25 mouse cellular contexts compared by ENCODE assay signal in the genomic region with DNA sequence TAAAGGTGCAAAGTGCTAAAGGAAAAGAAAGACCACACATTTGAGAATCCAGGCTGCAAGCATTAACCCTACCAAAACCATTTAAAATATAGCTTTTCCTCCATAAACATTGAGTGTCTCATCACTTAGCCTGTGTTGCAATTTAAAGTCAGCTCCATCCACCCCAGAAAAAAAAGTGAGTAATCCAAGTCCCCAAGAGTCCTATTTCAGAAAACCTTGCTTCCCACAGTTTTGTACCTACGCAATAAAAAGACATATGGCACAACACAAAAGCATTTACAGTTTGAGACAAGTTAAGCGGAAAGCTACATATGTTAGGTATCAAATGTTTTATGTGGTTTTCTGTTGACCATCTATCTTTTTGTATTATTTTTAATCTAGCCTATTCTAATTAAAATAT. TPM values are rescaled to one million over a fixed set of nuclear protein-coding genes. Genes with fewer than 3 reads are reported as not detected.
DNase-seq lines count a peak whose midpoint lies in the region; ATAC-seq and TF ChIP-seq lines count a peak whose summit lies in the region.
"Had no signal": no experiment of that assay in that cellular context is flagged by ENCODE, and none has a peak within 500 bp of the region (broad histone marks: within the 10 kb centered on the region; RNA-seq: fewer than 3 reads in every experiment).

No protein-coding gene starts in this region.

- H3K4me3 ChIP-seq in heart, embryonic 12.5 days: no peak overlapping the region
- no peak overlapping the region for H3K4me3 ChIP-seq in C2C12 (ENCODE audit: insufficient read depth, poor library complexity, severe bottlenecking)
- H3K4me3 ChIP-seq in midbrain, embryonic 14.5 days (replicated peaks; ENCODE audit: low read depth, low read length): no peak overlapping the region
- H3K4me3 ChIP-seq: embryonic facial prominence, embryonic 13.5 days; embryonic facial prominence, embryonic 15.5 days; erythroblast, embryonic 14.5 days; forebrain, embryonic 10.5 days; forebrain, embryonic 12.5 days had no signal

- H3K27me3 ChIP-seq in heart, embryonic 12.5 days (replicated peaks): no peaks in the 10 kb centered on the region
- H3K27me3 ChIP-seq in C2C12 (ENCODE audit: control insufficient read depth, insufficient read depth, insufficient read length): no peaks in the 10 kb centered on the region
- no peaks in the 10 kb centered on the region for H3K27me3 ChIP-seq in midbrain, embryonic 14.5 days (ENCODE audit: control insufficient read depth, insufficient read depth, low read length)
- H3K27me3 ChIP-seq: embryonic facial prominence, embryonic 13.5 days; embryonic facial prominence, embryonic 15.5 days; forebrain, embryonic 12.5 days had no signal

- no peaks in the 10 kb centered on the region for H3K9me3 ChIP-seq in heart, embryonic 12.5 days (replicated peaks)
- no peaks in the 10 kb centered on the region for H3K9me3 ChIP-seq in midbrain, embryonic 14.5 days (ENCODE audit: control insufficient read depth, low read length)
- H3K9me3 ChIP-seq: embryonic facial prominence, embryonic 13.5 days; embryonic facial prominence, embryonic 15.5 days; forebrain, embryonic 10.5 days; forebrain, embryonic 12.5 days had no signal

- TF ChIP-seq CTCF in C2C12 (IDR thresholded peaks at IDR 0.05; ENCODE audit: control insufficient read depth, insufficient read depth, insufficient read length): no peak

- H3K4me2 ChIP-seq in heart, embryonic 12.5 days: no peak overlapping the region
- H3K4me2 ChIP-seq in midbrain, embryonic 14.5 days (ENCODE audit: low read length): no peak overlapping the region
- H3K4me2 ChIP-seq: embryonic facial prominence, embryonic 13.5 days; embryonic facial prominence, embryonic 15.5 days; forebrain, embryonic 12.5 days had no signal

- 89% methylated on average over 2 of the region's 2 CpGs for WGBS in heart, embryonic 12.5 days
- 96% methylated on average over 2 of the region's 2 CpGs for WGBS in midbrain, embryonic 14.5 days

- no peak for ATAC-seq in heart, embryonic 12.5 days (ENCODE audit: insufficient number of reproducible peaks, low FRiP score)
- no peak for ATAC-seq in midbrain, embryonic 14.5 days (ENCODE audit: low FRiP score, low TSS enrichment)
- ATAC-seq: forebrain, embryonic 14.5 days; forebrain, embryonic 16.5 days had no signal

- peaks cover 25% of the 10 kb centered on the region for H3K4me1 ChIP-seq in heart, embryonic 12.5 days (replicated peaks)
- no peaks in the 10 kb centered on the region for H3K4me1 ChIP-seq in midbrain, embryonic 14.5 days (ENCODE audit: control insufficient read depth, insufficient read depth, low read length)
- H3K4me1 ChIP-seq: embryonic facial prominence, embryonic 13.5 days; embryonic facial prominence, embryonic 15.5 days; forebrain, embryonic 10.5 days; forebrain, embryonic 12.5 days had no signal

- H3K36me3 ChIP-seq in heart, embryonic 12.5 days: no peaks in the 10 kb centered on the region
- no peaks in the 10 kb centered on the region for H3K36me3 ChIP-seq in C2C12 (ENCODE audit: control insufficient read depth, insufficient read depth)
- H3K36me3 ChIP-seq in midbrain, embryonic 14.5 days (ENCODE audit: control insufficient read depth, insufficient read depth, low read length): no peaks in the 10 kb centered on the region
- H3K36me3 ChIP-seq: embryonic facial prominence, embryonic 13.5 days; embryonic facial prominence, embryonic 15.5 days; forebrain, embryonic 10.5 days; forebrain, embryonic 12.5 days had no signal

- no peak for DNase-seq in heart, postnatal 14 days
- DNase-seq in 416B (ENCODE audit: low read depth): peak; percentile 21
- DNase-seq in telencephalon, adult 2 months (ENCODE audit: low read depth, low spot score): peak; percentile 57
- no peak for DNase-seq in cerebellum, adult 9-10 months
- no peak for DNase-seq in midbrain, embryonic 14.5 days
- DNase-seq: adrenal gland, adult 2 months; adrenal gland, postnatal 10 days; adrenal gland, postnatal 25 days; B cell, adult 2 months; cerebellum, adult 11-12 months; cerebellum, adult 2 months; cerebellum, adult 9-11 months; cerebellum, postnatal 14 days; cerebellum, postnatal 36 days; embryo, embryonic 11 days had no signal

- no peaks in the 10 kb centered on the region for H3K79me3 ChIP-seq in C2C12 (ENCODE audit: low read depth)

- H3K9ac ChIP-seq in heart, embryonic 12.5 days: no peak overlapping the region
- H3K9ac ChIP-seq in midbrain, embryonic 14.5 days (replicated peaks; ENCODE audit: low read length): no peak overlapping the region
- H3K9ac ChIP-seq: embryonic facial prominence, embryonic 13.5 days; embryonic facial prominence, embryonic 15.5 days; forebrain, embryonic 12.5 days had no signal

- intact Hi-C loops in heart, postnatal 14 days (cut with DNase I): no loop called here

- no peaks in the 10 kb centered on the region for H3K79me2 ChIP-seq in C2C12 (ENCODE audit: control insufficient read depth, insufficient read depth)

- peak overlapping the region; percentile 8; the same call in 1 of the 2 replicates for H3K27ac ChIP-seq in heart, embryonic 12.5 days (ENCODE audit: poor library complexity, severe bottlenecking)
- H3K27ac ChIP-seq in midbrain, embryonic 14.5 days (replicated peaks; ENCODE audit: low read depth, low read length): no peak overlapping the region
- H3K27ac ChIP-seq: embryonic facial prominence, embryonic 13.5 days; embryonic facial prominence, embryonic 15.5 days; forebrain, embryonic 10.5 days; forebrain, embryonic 12.5 days had no signal

- H3ac ChIP-seq in C2C12 (ENCODE audit: control insufficient read depth, insufficient read length, low read depth): no peak overlapping the region

TF ChIP-seq in C2C12, 6 proteins besides CTCF, POLR2A, EP300 and RAD21:
- TF ChIP-seq MYOD1 (IDR thresholded peaks at IDR 0.05; ENCODE audit: control insufficient read depth, insufficient read length, low read depth) (no peak), MYOG (IDR thresholded peaks at IDR 0.05; ENCODE audit: control insufficient read depth, extremely low read depth, insufficient read length) (no peak), CEBPB (IDR thresholded peaks at IDR 0.05; ENCODE audit: low read depth) (peak; percentile 29)

RNA-seq across cellular contexts. Expression of a gene that starts 42.3 kb away (rescaled TPM):
- 28.8 and 29.3 TPM in 2 replicates for polyA plus RNA-seq in heart, embryonic 12.5 days (2016; fragmentation: Nextera tagmentation; extraction: Ambion mirVana)
- total RNA-seq in heart, postnatal 14 days (2021): 10 to 100 TPM; 43.4 to 47.7 TPM
- polyA plus RNA-seq in C2C12 (2012; fragmentation: generic; extraction: Trizol): 1.9 TPM
- polyA plus RNA-seq in midbrain, embryonic 14.5 days (2014; fragmentation: Nextera tagmentation; extraction: Ambion mirVana): 7.1 and 8.9 TPM in 2 replicates
- total RNA-seq: MEL had no signal

Comparison
In these comparisons a context has a peak if more than half of its experiments do, and no peak if none do; other contexts are left out.
1. DNase-seq: peak in 416B (single experiment) and telencephalon, adult 2 months (single experiment); none in heart, postnatal 14 days (0 of 2), cerebellum, adult 9-10 months (single experiment) and midbrain, embryonic 14.5 days (single experiment).